Mouse (Mus musculus): ENCODE measurements around the gene Map4. TPM values are rescaled to one million over a fixed set of nuclear protein-coding genes. Genes with fewer than 3 reads are reported as not detected.

The Map4 gene
- polyA plus RNA-seq, 1 experiment from 2014 or later: 53.9 TPM

DNA sequence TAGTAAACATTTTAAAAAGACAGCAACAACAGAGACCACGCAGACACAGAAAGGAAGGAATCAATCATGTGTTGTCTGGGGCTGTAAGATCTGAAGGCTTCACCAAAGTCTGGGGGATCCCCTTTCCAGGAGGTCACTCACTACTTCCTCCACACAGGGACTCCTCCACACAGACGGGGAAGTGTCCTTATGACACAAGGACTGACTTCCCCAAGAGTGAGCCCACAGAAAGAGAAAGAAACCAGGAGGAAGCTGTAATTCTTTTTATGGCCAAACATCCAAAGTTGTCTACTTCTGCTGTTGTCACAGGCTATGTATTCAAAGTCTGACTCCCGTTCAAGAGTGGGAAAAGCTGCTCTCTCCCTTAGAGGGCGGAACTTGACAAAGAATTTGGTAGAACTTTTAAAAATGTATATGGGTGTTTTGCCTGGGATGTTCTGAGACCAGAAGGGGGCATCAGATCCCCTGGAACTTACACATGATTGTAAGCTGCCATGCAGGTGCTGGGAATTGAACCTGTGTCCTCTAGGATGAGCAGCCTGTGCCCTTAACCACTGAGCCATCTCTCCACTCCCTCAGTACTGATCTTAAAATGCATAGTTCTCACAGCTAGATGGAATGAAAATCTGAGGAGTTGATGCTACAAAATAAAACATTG, 16.9 kb upstream of the Map4 start:
- H3K4me1 ChIP-seq (ENCODE audit: insufficient read depth, low read length): peaks cover 8% of the 10 kb centered on the region
- peak; percentile 82 for ATAC-seq (ENCODE audit: low FRiP score, low TSS enrichment)
- H3K4me2 ChIP-seq (replicated peaks; ENCODE audit: low read depth, low read length): no peak overlapping the region
- H3K27me3 ChIP-seq (ENCODE audit: insufficient read depth, low read length): no peaks in the 10 kb centered on the region
- peak overlapping the region; percentile 64; the same call in 1 of the 2 replicates for H3K27ac ChIP-seq (ENCODE audit: low read length)
- no peaks in the 10 kb centered on the region for H3K9me3 ChIP-seq (ENCODE audit: low read length)
- no peaks in the 10 kb centered on the region for H3K36me3 ChIP-seq (ENCODE audit: insufficient read depth, low read length)
- 35% methylated on average over 4 of the region's 4 CpGs for WGBS
- no peak overlapping the region for H3K9ac ChIP-seq (replicated peaks; ENCODE audit: low read length)
- H3K4me3 ChIP-seq (ENCODE audit: low read length): no peak overlapping the region

- 87% methylated on average over 2 of the region's 2 CpGs for WGBS
- no peaks in the 10 kb centered on the region for H3K36me3 ChIP-seq (ENCODE audit: insufficient read depth, low read length)
- H3K4me1 ChIP-seq (ENCODE audit: insufficient read depth, low read length): peaks cover 8% of the 10 kb centered on the region
Measured at GRCm38 (mm10) chr9:109917931-109918330, 13.3 kb upstream of the Map4 start.

GRCm38 (mm10) chr9:109929131-109929530, 2.1 kb upstream of the Map4 start:
- Histone ChIP-seq H3K4me3 (ENCODE audit: low read length) (no peak overlapping the region), H3K27ac (ENCODE audit: low read length) (no peak overlapping the region), H3K9ac (replicated peaks; ENCODE audit: low read length) (no peak overlapping the region), H3K4me1 (ENCODE audit: insufficient read depth, low read length) (peaks cover 9% of the 10 kb centered on the region), H3K27me3 (ENCODE audit: insufficient read depth, low read length) (no peaks in the 10 kb centered on the region), H3K4me2 (replicated peaks; ENCODE audit: low read depth, low read length) (no peak overlapping the region), H3K9me3 (ENCODE audit: low read length) (no peaks in the 10 kb centered on the region), H3K36me3 (ENCODE audit: insufficient read depth, low read length) (no peaks in the 10 kb centered on the region)
- ATAC-seq (ENCODE audit: low FRiP score, low TSS enrichment): no peak
- 95% methylated on average over 3 of the region's 3 CpGs for WGBS

More at GRCm38 (mm10) chr9:109917931-109918330, 13.3 kb upstream of the Map4 start:
- no peaks in the 10 kb centered on the region for H3K27me3 ChIP-seq (ENCODE audit: insufficient read depth, low read length)
- H3K9me3 ChIP-seq (ENCODE audit: low read length): no peaks in the 10 kb centered on the region
- no peak overlapping the region for H3K9ac ChIP-seq (replicated peaks; ENCODE audit: low read length)
- no peak overlapping the region for H3K4me3 ChIP-seq (ENCODE audit: low read length)
- H3K4me2 ChIP-seq (replicated peaks; ENCODE audit: low read depth, low read length): no peak overlapping the region
- H3K27ac ChIP-seq (ENCODE audit: low read length): no peak overlapping the region
- ATAC-seq (ENCODE audit: low FRiP score, low TSS enrichment): no peak

DNA sequence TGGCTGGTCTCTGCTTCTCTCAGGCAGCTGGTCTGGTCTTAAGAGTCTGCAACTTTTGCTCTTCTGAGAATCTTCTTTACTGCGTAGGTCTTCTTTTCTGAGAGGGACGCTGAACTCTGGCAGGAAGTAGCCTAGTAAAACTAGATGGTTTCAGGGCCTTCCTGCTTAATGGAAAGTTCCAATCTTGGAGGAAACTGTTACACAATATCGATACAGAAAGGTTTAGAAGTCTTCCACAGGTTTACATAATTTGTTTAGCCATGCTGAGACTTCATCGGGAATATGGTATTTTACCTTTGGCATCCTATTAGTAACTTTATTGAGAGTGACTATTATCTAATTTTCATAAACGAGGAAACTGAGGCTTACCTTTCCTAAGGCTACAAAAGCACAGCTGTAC, 1.2 kb upstream of the Map4 start:
- Histone ChIP-seq H3K9ac (replicated peaks; ENCODE audit: low read length) (no peak overlapping the region), H3K4me1 (ENCODE audit: insufficient read depth, low read length) (peaks cover 9% of the 10 kb centered on the region), H3K27ac (ENCODE audit: low read length) (no peak overlapping the region), H3K9me3 (ENCODE audit: low read length) (no peaks in the 10 kb centered on the region), H3K4me2 (replicated peaks; ENCODE audit: low read depth, low read length) (no peak overlapping the region), H3K27me3 (ENCODE audit: insufficient read depth, low read length) (no peaks in the 10 kb centered on the region), H3K36me3 (ENCODE audit: insufficient read depth, low read length) (no peaks in the 10 kb centered on the region), H3K4me3 (ENCODE audit: low read length) (no peak overlapping the region)
- 95% methylated on average over 5 of the region's 5 CpGs for WGBS
- no peak for ATAC-seq (ENCODE audit: low FRiP score, low TSS enrichment)

GRCm38 (mm10) chr9:109930752-109931151, 508 bp upstream of the Map4 start:
- no peak for ATAC-seq (ENCODE audit: low FRiP score, low TSS enrichment)
- H3K4me1 ChIP-seq (ENCODE audit: insufficient read depth, low read length): peaks cover 9% of the 10 kb centered on the region
- peak overlapping the region; percentile 91 for H3K9ac ChIP-seq (replicated peaks; ENCODE audit: low read length)
- peak overlapping the region; percentile 95 for H3K27ac ChIP-seq (ENCODE audit: low read length)
- H3K27me3 ChIP-seq (ENCODE audit: insufficient read depth, low read length): no peaks in the 10 kb centered on the region
- peak overlapping the region; percentile 92 for H3K4me3 ChIP-seq (ENCODE audit: low read length)
- WGBS: 50% methylated on average over 6 of the region's 6 CpGs
- no peaks in the 10 kb centered on the region for H3K9me3 ChIP-seq (ENCODE audit: low read length)
- H3K36me3 ChIP-seq (ENCODE audit: insufficient read depth, low read length): no peaks in the 10 kb centered on the region
- peak overlapping the region; percentile 72 for H3K4me2 ChIP-seq (replicated peaks; ENCODE audit: low read depth, low read length)

GRCm38 (mm10) chr9:109932361-109932755, 1.1 kb downstream of the Map4 start:
- no peak; the same call in 1 of the 2 replicates for ATAC-seq (ENCODE audit: low FRiP score, low TSS enrichment)
- H3K4me1 ChIP-seq (ENCODE audit: insufficient read depth, low read length): peaks cover 14% of the 10 kb centered on the region
- H3K27ac ChIP-seq (ENCODE audit: low read length): peak overlapping the region; percentile 95
- no peaks in the 10 kb centered on the region for H3K36me3 ChIP-seq (ENCODE audit: insufficient read depth, low read length)
- H3K9ac ChIP-seq (replicated peaks; ENCODE audit: low read length): peak overlapping the region; percentile 91
- H3K4me3 ChIP-seq (ENCODE audit: low read length): peak overlapping the region; percentile 92
- no peaks in the 10 kb centered on the region for H3K9me3 ChIP-seq (ENCODE audit: low read length)
- WGBS: under 1% methylated on average over 20 of the region's 20 CpGs
- peak overlapping the region; percentile 72 for H3K4me2 ChIP-seq (replicated peaks; ENCODE audit: low read depth, low read length)
- no peaks in the 10 kb centered on the region for H3K27me3 ChIP-seq (ENCODE audit: insufficient read depth, low read length)

DNA sequence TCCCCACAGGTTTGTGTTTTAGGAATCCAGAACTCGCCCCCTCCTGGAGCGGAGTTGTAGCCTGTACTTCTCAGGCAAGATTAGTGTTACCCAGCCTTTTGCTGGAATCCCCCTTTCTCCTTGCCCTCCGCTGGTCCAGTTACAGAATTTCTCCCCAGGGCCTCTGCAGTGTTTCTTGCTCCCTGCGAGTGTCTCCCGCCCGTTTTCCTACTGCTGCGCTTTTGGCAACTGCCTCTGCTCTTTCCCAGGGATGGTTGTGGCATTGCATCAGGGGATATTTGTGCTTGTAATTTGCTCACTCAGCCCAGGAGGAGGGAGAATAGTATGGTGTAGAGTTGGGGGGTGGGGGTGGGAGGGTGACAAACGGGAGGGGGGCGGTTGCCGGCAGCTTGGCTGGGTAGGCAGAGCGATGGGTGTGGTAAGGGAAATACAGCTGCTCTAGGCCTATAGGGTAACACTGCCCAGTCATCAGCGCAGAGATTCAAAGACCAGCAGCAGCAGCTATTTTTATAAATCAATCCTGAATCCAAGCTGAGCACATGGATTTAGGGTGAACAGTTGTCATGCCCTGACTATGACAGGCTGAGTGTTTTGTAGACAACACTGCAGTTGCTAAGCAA, 1.6 kb downstream of the Map4 start:
- Histone ChIP-seq H3K36me3 (ENCODE audit: insufficient read depth, low read length) (no peaks in the 10 kb centered on the region), H3K4me2 (replicated peaks; ENCODE audit: low read depth, low read length) (peak overlapping the region; percentile 72), H3K9me3 (ENCODE audit: low read length) (no peaks in the 10 kb centered on the region), H3K27ac (ENCODE audit: low read length) (peak overlapping the region; percentile 95), H3K27me3 (ENCODE audit: insufficient read depth, low read length) (no peaks in the 10 kb centered on the region), H3K9ac (replicated peaks; ENCODE audit: low read length) (peak overlapping the region; percentile 91), H3K4me3 (ENCODE audit: low read length) (peak overlapping the region; percentile 92), H3K4me1 (ENCODE audit: insufficient read depth, low read length) (peaks cover 14% of the 10 kb centered on the region)
- WGBS: under 1% methylated on average over 12 of the region's 12 CpGs
- no peak for ATAC-seq (ENCODE audit: low FRiP score, low TSS enrichment)

DNA sequence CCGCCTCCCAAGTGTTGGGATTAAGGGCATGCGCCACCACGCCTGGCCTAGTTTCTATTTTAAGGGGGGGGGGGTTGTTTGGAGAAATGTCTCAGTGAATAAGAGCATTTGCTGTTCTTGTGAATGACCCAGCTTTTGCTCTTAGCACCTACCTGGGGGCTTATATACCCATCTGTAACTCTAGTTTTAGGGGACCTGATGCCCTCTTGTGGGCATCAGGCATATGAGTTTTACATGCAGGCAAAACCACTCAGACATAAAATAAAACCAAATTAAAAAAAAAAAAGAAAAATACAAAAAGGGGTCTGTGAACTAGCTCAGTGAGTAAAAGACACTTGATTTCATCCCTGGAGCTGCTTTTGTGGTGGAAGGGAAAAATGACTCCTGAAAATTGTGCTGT, 8.1 kb downstream of the Map4 start:
- Histone ChIP-seq H3K27ac (ENCODE audit: low read length) (no peak overlapping the region), H3K9me3 (ENCODE audit: low read length) (no peaks in the 10 kb centered on the region), H3K9ac (replicated peaks; ENCODE audit: low read length) (no peak overlapping the region), H3K4me1 (ENCODE audit: insufficient read depth, low read length) (0 out of 2 replicates have a peak, but pooled peaks cover 5% of the 10 kb centered on the region), H3K4me2 (replicated peaks; ENCODE audit: low read depth, low read length) (no peak overlapping the region), H3K36me3 (ENCODE audit: insufficient read depth, low read length) (no peaks in the 10 kb centered on the region), H3K4me3 (ENCODE audit: low read length) (no peak overlapping the region), H3K27me3 (ENCODE audit: insufficient read depth, low read length) (no peaks in the 10 kb centered on the region)
- no peak for ATAC-seq (ENCODE audit: low FRiP score, low TSS enrichment)
- WGBS: 96% methylated on average over 3 of the region's 3 CpGs

GRCm38 (mm10) chr9:109942796-109943195, 11.5 kb downstream of the Map4 start:
- Histone ChIP-seq H3K9me3 (ENCODE audit: low read length) (no peaks in the 10 kb centered on the region), H3K4me2 (replicated peaks; ENCODE audit: low read depth, low read length) (no peak overlapping the region), H3K27ac (ENCODE audit: low read length) (no peak overlapping the region), H3K4me1 (ENCODE audit: insufficient read depth, low read length) (no peaks in the 10 kb centered on the region), H3K4me3 (ENCODE audit: low read length) (no peak overlapping the region), H3K9ac (replicated peaks; ENCODE audit: low read length) (no peak overlapping the region), H3K27me3 (ENCODE audit: insufficient read depth, low read length) (no peaks in the 10 kb centered on the region), H3K36me3 (ENCODE audit: insufficient read depth, low read length) (no peaks in the 10 kb centered on the region)
- no peak for ATAC-seq (ENCODE audit: low FRiP score, low TSS enrichment)
- WGBS: 82% methylated on average over 4 of the region's 4 CpGs

- H3K9ac ChIP-seq (replicated peaks; ENCODE audit: low read length): no peak overlapping the region
- no peaks in the 10 kb centered on the region for H3K36me3 ChIP-seq (ENCODE audit: insufficient read depth, low read length)
- no peak overlapping the region for H3K4me2 ChIP-seq (replicated peaks; ENCODE audit: low read depth, low read length)
- H3K9me3 ChIP-seq (ENCODE audit: low read length): no peaks in the 10 kb centered on the region
- no peak overlapping the region for H3K4me3 ChIP-seq (ENCODE audit: low read length)
- WGBS: 90% methylated on average over 2 of the region's 2 CpGs
- no peak for ATAC-seq (ENCODE audit: low FRiP score, low TSS enrichment)
- H3K27ac ChIP-seq (ENCODE audit: low read length): no peak overlapping the region
- no peaks in the 10 kb centered on the region for H3K27me3 ChIP-seq (ENCODE audit: insufficient read depth, low read length)
- no peaks in the 10 kb centered on the region for H3K4me1 ChIP-seq (ENCODE audit: insufficient read depth, low read length)
Measured at GRCm38 (mm10) chr9:109944712-109945111, 13.5 kb downstream of the Map4 start.
